Mouse (Mus musculus) gastrocnemius, postnatal 14 days (tissue): Measurements from ENCODE around the gene C7. TPM values are rescaled to one million over a fixed set of nuclear protein-coding genes. Genes with fewer than 3 reads are reported as not detected.

ENCODE experiments used
- DNase-seq: peaks from one replicate; pipeline ENCODE4 v3.0.0; 2021; ENCODE audit warnings: mixed read lengths
- intact Hi-C: fragments of 180-260 bp; cut with DNase I; formaldehyde crosslinking; loops from one replicate; pipeline ENCODE4 v1.15.1; 2025; ENCODE audit warnings: low total_unique reads
- total RNA-seq, 2 experiments: library from RNA; stranded (reverse); gene quantifications; 2 replicates each; pipeline ENCODE4 v1.2.3; 2021

Gene C7
- total RNA-seq, 2 experiments from 2014 or later, result 0.16 TPM

DNA sequence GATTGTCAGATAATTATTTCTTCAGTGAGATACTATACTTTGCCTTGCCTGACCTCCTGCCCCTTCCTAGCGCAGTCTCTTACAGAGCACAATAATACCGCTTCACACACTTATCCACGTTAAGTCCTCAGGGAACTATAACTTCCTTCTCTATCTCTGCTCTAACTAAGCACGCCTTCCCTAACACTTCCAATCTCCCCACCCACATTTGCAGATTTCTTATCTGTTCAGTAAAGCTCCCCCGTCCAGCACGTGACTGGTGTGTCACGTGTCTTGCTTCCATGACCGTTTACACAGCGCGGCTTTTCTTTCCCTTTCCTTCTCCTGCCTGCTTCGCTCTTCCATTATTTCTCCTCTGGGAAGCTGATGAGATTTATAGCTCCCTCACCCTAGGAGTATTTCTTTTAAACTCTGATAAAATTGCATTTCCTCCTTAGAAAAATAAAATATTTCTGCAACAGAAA, 53.9 kb downstream of the C7 start:
- intact Hi-C loops, result no loop called here
- no peak for DNase-seq

DNA sequence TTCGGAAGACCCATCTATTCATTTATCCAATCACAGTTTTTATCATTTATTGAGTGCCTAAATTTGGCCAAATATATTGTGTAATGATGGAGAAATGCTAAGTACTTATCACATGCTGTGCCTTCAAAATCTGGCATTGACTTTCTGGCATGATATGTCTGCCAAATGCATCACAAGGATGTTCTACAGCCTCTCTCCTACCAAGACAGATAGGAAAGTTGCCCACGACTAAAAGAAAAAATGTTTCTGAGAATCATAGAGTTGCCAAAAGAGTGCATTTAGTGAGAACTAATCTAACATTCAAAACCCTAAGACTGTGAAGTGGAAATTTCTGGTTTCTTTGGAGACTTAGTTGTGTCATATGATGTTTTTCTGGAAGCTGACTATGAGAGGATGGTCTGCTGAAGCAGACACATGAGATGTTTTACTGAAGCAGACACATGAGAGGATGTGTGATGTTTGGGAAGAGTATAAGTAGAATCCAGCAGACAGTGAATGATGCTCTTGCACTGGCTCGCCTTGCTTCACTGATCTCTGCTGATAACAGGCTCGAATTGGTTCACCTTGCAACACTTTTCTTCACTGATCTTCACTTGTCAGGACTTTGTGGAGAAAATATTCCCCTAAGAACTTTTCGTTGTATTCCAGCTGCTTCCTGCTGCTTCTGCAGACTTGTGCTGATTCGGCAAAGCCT, 59.9 kb downstream of the C7 start:
- no peak for DNase-seq
- intact Hi-C loops, result no loop called here

DNA sequence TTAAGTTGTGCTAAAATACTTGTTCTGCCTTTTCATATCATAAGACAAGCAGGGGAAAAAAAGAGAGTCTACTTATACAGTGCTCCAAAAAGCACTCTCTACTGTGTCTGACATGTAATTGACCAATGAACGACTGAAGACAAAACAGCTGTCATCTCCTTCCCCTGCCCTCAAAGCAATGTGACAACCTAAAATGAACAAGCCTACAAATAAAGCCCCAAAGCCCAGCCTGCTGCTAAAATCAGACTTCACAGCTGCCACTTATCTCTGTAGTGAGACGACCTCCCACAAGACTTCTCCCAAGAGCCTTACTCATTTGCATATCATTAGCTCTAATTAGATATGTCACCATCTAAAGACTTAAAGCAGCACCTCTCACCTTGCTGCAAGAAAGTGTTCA, 60.6 kb downstream of the C7 start:
- DNase-seq, result no peak
- intact Hi-C loops, result no loop called here

DNA sequence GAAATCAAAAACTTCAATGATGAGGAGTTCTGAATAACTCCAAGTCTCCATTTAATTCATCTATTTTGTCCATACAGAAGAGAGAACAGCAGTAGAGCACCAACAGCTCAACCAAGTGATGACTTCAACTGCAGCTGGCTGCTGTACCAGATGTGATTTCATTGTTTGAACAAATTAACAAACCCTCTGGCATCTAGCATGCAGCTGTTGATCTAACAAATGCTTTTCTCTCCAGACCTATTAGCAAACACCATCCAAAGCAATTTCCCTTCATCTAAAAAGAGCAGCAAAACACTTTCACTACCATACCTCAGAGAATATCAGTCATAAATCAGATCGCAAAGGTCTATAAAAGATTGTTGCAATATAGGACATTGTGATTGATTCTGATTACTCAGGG, 90.2 kb downstream of the C7 start:
- intact Hi-C loops, result no loop called here
- peak; percentile 9 for DNase-seq

Other genes with a start within 250 kb of the C7 start
- not detected for gene Mroh2b, start 165.0 kb downstream of the C7 start, total RNA-seq
- gene Card6, start 44.8 kb upstream of the C7 start, total RNA-seq, result 1 to 10 TPM; 1.4 to 1.8 TPM
- 100 to 1,000 TPM; 256 to 280 TPM for gene Rpl37, start 52.9 kb upstream of the C7 start, total RNA-seq
- gene Prkaa1, start 80.1 kb upstream of the C7 start, total RNA-seq, result 10 to 100 TPM; 13.5 to 13.8 TPM
- gene Ttc33, start 121.8 kb upstream of the C7 start, total RNA-seq, result 10 to 100 TPM; 32.6 to 37.3 TPM
- 1 to 10 TPM; 1.3 TPM for gene Ptger4, start 180.4 kb upstream of the C7 start, total RNA-seq